Mouse (Mus musculus): ENCODE measurements at regions not wholly inside any gene's neighbourhood (a gene's known extent, or its start where the extent isn't known, plus 50 kb on each side); places are given as distances from the start of the nearest gene placed in this dataset.

- no peak for DNase-seq (ENCODE audit: low read depth, low spot score)
- H3K36me3 ChIP-seq (ENCODE audit: control insufficient read depth, insufficient read depth, low read length, poor library complexity, severe bottlenecking), result no peaks in the 10 kb centered on the region
- H3K27me3 ChIP-seq (ENCODE audit: control insufficient read depth, insufficient read depth, low read length, poor library complexity, severe bottlenecking), result no peaks in the 10 kb centered on the region
These were observed 124.6 kb downstream of the Fam76b start for GRCm38 (mm10) chr9:13952157-13952556.

GRCm38 (mm10) chr9:13963140-13963763, 135.7 kb downstream of the Fam76b start:
- Histone ChIP-seq H3K36me3 (ENCODE audit: control insufficient read depth, insufficient read depth, low read length, poor library complexity, severe bottlenecking) (no peaks in the 10 kb centered on the region), H3K27me3 (ENCODE audit: control insufficient read depth, insufficient read depth, low read length, poor library complexity, severe bottlenecking) (no peaks in the 10 kb centered on the region)
- no peak for DNase-seq (ENCODE audit: low read depth, low spot score)

GRCm38 (mm10) chr9:13963796-13964195, 136.3 kb downstream of the Fam76b start:
- DNase-seq (ENCODE audit: low read depth, low spot score), result no peak
- Histone ChIP-seq H3K27me3 (ENCODE audit: control insufficient read depth, insufficient read depth, low read length, poor library complexity, severe bottlenecking) (no peaks in the 10 kb centered on the region), H3K36me3 (ENCODE audit: control insufficient read depth, insufficient read depth, low read length, poor library complexity, severe bottlenecking) (no peaks in the 10 kb centered on the region)

- H3K27me3 ChIP-seq (ENCODE audit: control insufficient read depth, insufficient read depth, low read length, poor library complexity, severe bottlenecking), result no peaks in the 10 kb centered on the region
- DNase-seq (ENCODE audit: low read depth, low spot score), result no peak
These were observed 136.7 kb downstream of the Fam76b start for GRCm38 (mm10) chr9:13964256-13964655.

DNA sequence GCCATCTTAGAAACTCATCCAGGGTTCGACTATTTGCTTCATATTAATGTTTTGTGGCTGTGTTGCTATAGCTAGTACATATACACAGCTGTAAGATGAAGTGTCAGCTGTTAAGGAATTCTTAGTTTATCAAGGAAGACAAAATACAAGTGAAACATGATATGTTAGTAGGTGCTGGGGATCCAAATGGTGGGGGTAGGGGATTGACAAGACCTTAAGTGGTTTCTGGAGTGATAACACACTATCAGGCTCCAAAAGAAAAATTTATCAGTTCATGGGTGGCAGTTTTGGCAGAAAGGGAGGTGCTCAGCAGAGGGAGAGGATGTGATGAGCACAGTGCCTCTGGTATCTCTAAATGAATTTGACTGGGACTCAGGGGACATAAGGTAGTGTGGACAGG, 138.7 kb downstream of the Fam76b start:
- no peaks in the 10 kb centered on the region for H3K27me3 ChIP-seq (ENCODE audit: control insufficient read depth, insufficient read depth, low read length, poor library complexity, severe bottlenecking)
- H3K36me3 ChIP-seq (ENCODE audit: control insufficient read depth, insufficient read depth, low read length, poor library complexity, severe bottlenecking), result no peaks in the 10 kb centered on the region
- no peak for DNase-seq (ENCODE audit: low read depth, low spot score)

More at GRCm38 (mm10) chr9:13964256-13964655, 136.7 kb downstream of the Fam76b start:
- no peaks in the 10 kb centered on the region for H3K36me3 ChIP-seq (ENCODE audit: control insufficient read depth, insufficient read depth, low read length, poor library complexity, severe bottlenecking)

- DNase-seq (ENCODE audit: low read depth, low spot score), result no peak
- no peaks in the 10 kb centered on the region for H3K27me3 ChIP-seq (ENCODE audit: control insufficient read depth, insufficient read depth, low read length, poor library complexity, severe bottlenecking)
- no peaks in the 10 kb centered on the region for H3K36me3 ChIP-seq (ENCODE audit: control insufficient read depth, insufficient read depth, low read length, poor library complexity, severe bottlenecking)
These were observed 141.7 kb downstream of the Fam76b start for GRCm38 (mm10) chr9:13969262-13969661.

- no peaks in the 10 kb centered on the region for H3K27me3 ChIP-seq (ENCODE audit: control insufficient read depth, insufficient read depth, low read length, poor library complexity, severe bottlenecking)
- DNase-seq (ENCODE audit: low read depth, low spot score), result no peak
These were observed 146.1 kb downstream of the Fam76b start for GRCm38 (mm10) chr9:13973600-13973999.

DNA sequence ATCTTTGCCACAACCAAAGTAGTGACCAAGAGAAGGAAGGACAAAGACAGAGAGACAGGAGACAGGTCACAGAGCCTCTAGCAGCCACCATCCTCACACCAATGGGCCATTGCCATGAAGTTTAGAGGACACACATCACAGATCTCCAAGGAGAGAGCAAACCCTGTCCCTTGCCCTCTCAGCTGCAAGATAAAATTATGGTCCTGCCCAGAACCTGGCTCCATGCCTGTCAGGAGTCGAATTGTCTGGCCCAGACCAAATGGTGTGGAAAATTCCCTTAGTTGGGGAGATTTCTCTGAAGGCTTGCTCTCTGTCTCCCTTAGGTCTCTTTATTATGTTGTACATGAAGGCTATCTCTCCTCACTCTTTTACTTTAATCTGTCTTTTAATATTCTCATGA, 147.4 kb downstream of the Fam76b start:
- H3K27me3 ChIP-seq (ENCODE audit: control insufficient read depth, insufficient read depth, low read length, poor library complexity, severe bottlenecking), result no peaks in the 10 kb centered on the region
- no peak for DNase-seq (ENCODE audit: low read depth, low spot score)

More at GRCm38 (mm10) chr9:13973600-13973999, 146.1 kb downstream of the Fam76b start:
- no peaks in the 10 kb centered on the region for H3K36me3 ChIP-seq (ENCODE audit: control insufficient read depth, insufficient read depth, low read length, poor library complexity, severe bottlenecking)

DNA sequence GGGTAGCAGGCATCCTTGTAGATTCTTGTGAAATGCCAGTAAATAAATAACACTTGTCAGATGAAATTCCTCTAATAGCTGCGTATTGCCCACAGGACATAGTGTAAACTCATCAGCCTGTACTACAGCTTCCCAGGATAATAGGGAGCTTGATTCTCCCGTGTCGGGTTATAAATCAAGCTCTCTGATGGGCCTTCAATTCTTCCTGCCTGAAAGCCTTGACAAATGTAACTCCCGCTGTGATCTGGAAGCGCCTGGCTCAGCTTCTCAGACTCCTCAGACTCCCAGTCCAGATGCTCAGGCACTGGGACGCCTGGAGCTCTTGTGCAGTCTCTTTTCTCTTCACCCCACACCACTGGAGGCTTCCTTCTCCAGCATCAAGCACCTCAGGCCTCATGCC, 151.3 kb downstream of the Fam76b start:
- Histone ChIP-seq H3K27me3 (ENCODE audit: control insufficient read depth, insufficient read depth, low read length, poor library complexity, severe bottlenecking) (no peaks in the 10 kb centered on the region), H3K36me3 (ENCODE audit: control insufficient read depth, insufficient read depth, low read length, poor library complexity, severe bottlenecking) (no peaks in the 10 kb centered on the region)
- no peak for DNase-seq (ENCODE audit: low read depth, low spot score)

More for the DNA sequence above, 147.4 kb downstream of the Fam76b start:
- no peaks in the 10 kb centered on the region for H3K36me3 ChIP-seq (ENCODE audit: control insufficient read depth, insufficient read depth, low read length, poor library complexity, severe bottlenecking)

DNA sequence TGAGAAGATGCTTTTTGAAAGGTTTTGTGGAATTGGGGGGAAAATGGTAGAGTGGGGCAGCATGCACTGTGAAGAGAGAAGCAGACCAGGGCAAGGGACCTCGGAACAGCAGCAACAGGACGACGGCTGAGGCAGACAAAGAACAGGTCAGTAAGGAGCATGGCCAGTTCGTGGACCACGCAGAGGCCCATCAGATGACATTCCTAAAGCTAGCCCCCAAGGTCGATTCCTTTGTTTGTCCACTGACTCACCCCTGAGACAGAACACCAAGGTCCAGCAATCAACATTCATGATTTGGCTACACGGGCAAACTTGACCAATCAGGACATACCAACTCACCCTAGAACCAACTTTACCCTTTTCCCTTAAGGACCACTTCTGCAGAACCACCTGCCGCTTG, 160.0 kb downstream of the Fam76b start:
- Histone ChIP-seq H3K36me3 (ENCODE audit: control insufficient read depth, insufficient read depth, low read length, poor library complexity, severe bottlenecking) (no peaks in the 10 kb centered on the region), H3K27me3 (ENCODE audit: control insufficient read depth, insufficient read depth, low read length, poor library complexity, severe bottlenecking) (no peaks in the 10 kb centered on the region)
- no peak for DNase-seq (ENCODE audit: low read depth, low spot score)

- DNase-seq (ENCODE audit: low read depth, low spot score), result no peak
- Histone ChIP-seq H3K36me3 (ENCODE audit: control insufficient read depth, insufficient read depth, low read length, poor library complexity, severe bottlenecking) (no peaks in the 10 kb centered on the region), H3K27me3 (ENCODE audit: control insufficient read depth, insufficient read depth, low read length, poor library complexity, severe bottlenecking) (no peaks in the 10 kb centered on the region)
These were observed 161.4 kb downstream of the Fam76b start for GRCm38 (mm10) chr9:13988901-13989300.

- H3K27me3 ChIP-seq (ENCODE audit: control insufficient read depth, insufficient read depth, low read length, poor library complexity, severe bottlenecking), result no peaks in the 10 kb centered on the region
- DNase-seq (ENCODE audit: low read depth, low spot score), result no peak
- H3K36me3 ChIP-seq (ENCODE audit: control insufficient read depth, insufficient read depth, low read length, poor library complexity, severe bottlenecking), result no peaks in the 10 kb centered on the region
These were observed 163.4 kb downstream of the Fam76b start for GRCm38 (mm10) chr9:13990960-13991359.

- Histone ChIP-seq H3K36me3 (ENCODE audit: control insufficient read depth, insufficient read depth, low read length, poor library complexity, severe bottlenecking) (no peaks in the 10 kb centered on the region), H3K27me3 (ENCODE audit: control insufficient read depth, insufficient read depth, low read length, poor library complexity, severe bottlenecking) (no peaks in the 10 kb centered on the region)
- DNase-seq (ENCODE audit: low read depth, low spot score), result no peak
These were observed 165.2 kb downstream of the Fam76b start for GRCm38 (mm10) chr9:13992728-13993127.

DNA sequence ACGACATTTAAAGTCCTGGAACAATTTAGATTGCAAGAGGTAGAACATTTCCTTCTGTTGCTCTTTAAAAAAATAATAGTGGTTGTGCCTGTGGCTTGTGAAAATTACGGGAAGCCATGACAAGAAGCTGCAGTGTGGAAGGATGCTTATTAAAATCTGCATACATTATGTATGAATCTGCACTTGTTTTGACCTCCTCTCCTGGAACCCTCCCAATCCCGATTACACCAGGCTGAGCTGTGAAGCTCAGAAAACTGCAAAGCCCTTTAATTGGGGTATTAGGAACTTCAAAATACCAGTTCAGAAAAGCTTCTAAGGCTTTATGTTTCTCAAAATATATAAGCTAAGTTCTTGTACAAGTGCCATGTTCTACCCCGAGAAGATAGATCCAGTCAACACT, 171.8 kb downstream of the Fam76b start:
- no peaks in the 10 kb centered on the region for H3K36me3 ChIP-seq (ENCODE audit: control insufficient read depth, insufficient read depth, low read length, poor library complexity, severe bottlenecking)
- no peak for DNase-seq (ENCODE audit: low read depth, low spot score)
- no peaks in the 10 kb centered on the region for H3K27me3 ChIP-seq (ENCODE audit: control insufficient read depth, insufficient read depth, low read length, poor library complexity, severe bottlenecking)

DNA sequence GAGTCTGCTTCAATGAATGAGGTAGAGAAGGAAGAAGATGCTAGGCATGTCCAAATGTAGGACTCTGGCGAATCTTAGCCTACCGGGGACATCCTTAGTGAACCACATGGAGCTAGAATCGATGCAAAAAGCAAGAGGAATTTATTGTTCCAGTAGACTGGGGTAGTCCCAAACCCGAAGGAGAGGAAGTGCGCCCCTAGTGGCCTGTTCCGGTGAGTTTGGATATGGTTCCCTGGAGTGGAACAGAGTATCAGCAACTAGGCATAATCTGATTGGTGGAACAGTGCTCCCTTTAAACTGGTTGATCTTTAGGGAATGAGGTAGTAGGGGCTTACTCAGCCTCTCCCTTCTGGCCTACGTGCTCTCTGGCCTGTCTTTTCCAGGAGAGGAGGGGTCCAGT, 174.0 kb downstream of the Fam76b start:
- peak; percentile 13 for DNase-seq (ENCODE audit: low read depth, low spot score)
- H3K27me3 ChIP-seq (ENCODE audit: control insufficient read depth, insufficient read depth, low read length, poor library complexity, severe bottlenecking), result no peaks in the 10 kb centered on the region
- H3K36me3 ChIP-seq (ENCODE audit: control insufficient read depth, insufficient read depth, low read length, poor library complexity, severe bottlenecking), result no peaks in the 10 kb centered on the region

- H3K36me3 ChIP-seq (ENCODE audit: control insufficient read depth, insufficient read depth, low read length, poor library complexity, severe bottlenecking), result no peaks in the 10 kb centered on the region
- H3K27me3 ChIP-seq (ENCODE audit: control insufficient read depth, insufficient read depth, low read length, poor library complexity, severe bottlenecking), result no peaks in the 10 kb centered on the region
- DNase-seq (ENCODE audit: low read depth, low spot score), result no peak
These were observed 174.7 kb downstream of the Fam76b start for GRCm38 (mm10) chr9:14002236-14002635.
